Mouse (Mus musculus) bone marrow, adult 2 months (tissue): ENCODE data around the gene Plxna1.

Experiments used
- CTCF ChIP-seq: fragments of 200-500 bp; IDR thresholded peaks from 2 replicates; pipeline ENCODE4 v1.5.1; 2011; ENCODE audit warnings: low read length, control low read depth; ENCODE audit not compliant: control insufficient read depth, insufficient read depth
- POLR2A ChIP-seq: fragments of 200-500 bp; IDR thresholded peaks from 2 replicates; pipeline ENCODE4 v1.6.1; 2011; ENCODE audit warnings: low read depth, mild to moderate bottlenecking, control low read depth, low read length, borderline replicate concordance; ENCODE audit not compliant: control insufficient read depth

- TF ChIP-seq CTCF (no peak), POLR2A (no peak)
Measured at GRCm38 (mm10) chr6:89354076-89354475, 8.3 kb downstream of the Plxna1 start.
